Mouse (Mus musculus) spleen, adult 2 months (tissue): ENCODE results near the gene Dok7.

Experiments used
- CTCF ChIP-seq: fragments of 200-500 bp; IDR thresholded peaks from 2 replicates; pipeline ENCODE4 v1.5.1; 2011; ENCODE audit warnings: mild to moderate bottlenecking, inconsistent platforms; ENCODE audit not compliant: insufficient read depth, insufficient read length, insufficient replicate concordance; ENCODE audit errors: extremely low read depth
- POLR2A ChIP-seq: fragments of 200-500 bp; IDR thresholded peaks from 2 replicates; pipeline ENCODE4 v1.6.1; 2011; ENCODE audit warnings: low read depth, low read length, inconsistent platforms

- TF ChIP-seq POLR2A, result no peak
- peak; percentile 50; the same call in 1 of the 2 replicates for TF ChIP-seq CTCF
These were observed 31.6 kb upstream of the Dok7 start for GRCm38 (mm10) chr5:35024975-35025374.
